Mouse (Mus musculus) colon, adult 2 months (tissue): ENCODE measurements around the gene Rtel1. TPM values are rescaled to one million over a fixed set of nuclear protein-coding genes. Genes with fewer than 3 reads are reported as not detected.

Source experiments
- polyA plus RNA-seq: library from polyadenylated mRNA; depleted of rRNA; stranded (reverse); fragments of >200 nt; gene quantifications from 2 replicates; pipeline ENCODE4 v1.2.3, GENCODE M21; 2012; rRNA removed

Gene Rtel1
- 23.9 and 29.0 TPM in 2 replicates for polyA plus RNA-seq

GRCm38 (mm10) chr2:181319248-181320102, at the start of gene Rtel1:
Gene Rtel1 (plus strand): TSS chr2:181319739.

GRCm38 (mm10) chr2:181287958-181288350, 31.6 kb upstream of the Rtel1 start, which contains the start of gene Gmeb2:
Gene Gmeb2 (minus strand): TSS chr2:181288035.

GRCm38 (mm10) chr2:181314080-181314810, 5.3 kb upstream of the Rtel1 start, which contains the start of gene Stmn3:
Gene Stmn3 (minus strand): TSS chr2:181314500.

GRCm38 (mm10) chr2:181364860-181365596, 45.5 kb downstream of the Rtel1 start, which contains the start of the genes Zgpat and Arfrp1:
Gene Zgpat (plus strand): TSS chr2:181364928.
Gene Arfrp1 (minus strand): TSS chr2:181365404.

GRCm38 (mm10) chr2:181379778-181380177, 60.2 kb downstream of the Rtel1 start, which contains the start of gene Lime1:
Gene Lime1 (plus strand): TSS chr2:181380078.

Other genes starting within 250 kb of the Rtel1 start
- 1.1 and 1.4 TPM in 2 replicates for gene Kcnq2, start 184.4 kb upstream of the Rtel1 start, polyA plus RNA-seq
- 8.8 and 9.5 TPM in 2 replicates for gene Eef1a2, start 162.7 kb upstream of the Rtel1 start, polyA plus RNA-seq
- 223 and 266 TPM in 2 replicates for gene Ppdpf, start 132.5 kb upstream of the Rtel1 start, polyA plus RNA-seq
- 4.5 and 7.2 TPM in 2 replicates for gene Ptk6, start 117.0 kb upstream of the Rtel1 start, polyA plus RNA-seq
- 1.2 and 1.5 TPM in 2 replicates for gene Srms, start 106.6 kb upstream of the Rtel1 start, polyA plus RNA-seq
- 0.35 and 0.61 TPM in 2 replicates for gene Fndc11, start 99.7 kb upstream of the Rtel1 start, polyA plus RNA-seq
- gene Helz2, start 77.7 kb upstream of the Rtel1 start, polyA plus RNA-seq, result 45.2 and 46.9 TPM in 2 replicates
- 32.6 and 34.0 TPM in 2 replicates for gene Gmeb2, start 31.7 kb upstream of the Rtel1 start, polyA plus RNA-seq
- 6.0 and 7.6 TPM in 2 replicates for gene Stmn3, start 5.2 kb upstream of the Rtel1 start, polyA plus RNA-seq
- 32.6 and 36.8 TPM in 2 replicates for gene Zgpat, start 45.2 kb downstream of the Rtel1 start, polyA plus RNA-seq
- gene Arfrp1, start 45.7 kb downstream of the Rtel1 start, polyA plus RNA-seq, result 25.9 and 30.4 TPM in 2 replicates
- gene Lime1, start 60.3 kb downstream of the Rtel1 start, polyA plus RNA-seq, result 94.1 and 102 TPM in 2 replicates
- gene Zbtb46, start 139.7 kb downstream of the Rtel1 start, polyA plus RNA-seq, result 2.0 TPM in 2 replicates
- gene Abhd16b, start 173.5 kb downstream of the Rtel1 start, polyA plus RNA-seq, result not detected in 2 replicates
- 31.4 and 40.7 TPM in 2 replicates for gene Tpd52l2, start 177.4 kb downstream of the Rtel1 start, polyA plus RNA-seq
- 51.9 and 64.1 TPM in 2 replicates for gene Dnajc5, start 200.7 kb downstream of the Rtel1 start, polyA plus RNA-seq